Mouse (Mus musculus) CD4-positive, CD25-positive, alpha-beta regulatory T cell, adult 2 months (primary cell): Measurements from ENCODE around the gene Fndc11.
"Not testable (repeated sequence)": the region's sequence is repeated elsewhere in the genome, so short reads cannot be mapped to it uniquely, and the experiment has no call there.

Source experiments
- DNase-seq: peaks from one replicate; pipeline ENCODE4 v3.0.0-alpha.2; 2012; ENCODE audit warnings: low read depth, low spot score

Gene Fndc11

DNA sequence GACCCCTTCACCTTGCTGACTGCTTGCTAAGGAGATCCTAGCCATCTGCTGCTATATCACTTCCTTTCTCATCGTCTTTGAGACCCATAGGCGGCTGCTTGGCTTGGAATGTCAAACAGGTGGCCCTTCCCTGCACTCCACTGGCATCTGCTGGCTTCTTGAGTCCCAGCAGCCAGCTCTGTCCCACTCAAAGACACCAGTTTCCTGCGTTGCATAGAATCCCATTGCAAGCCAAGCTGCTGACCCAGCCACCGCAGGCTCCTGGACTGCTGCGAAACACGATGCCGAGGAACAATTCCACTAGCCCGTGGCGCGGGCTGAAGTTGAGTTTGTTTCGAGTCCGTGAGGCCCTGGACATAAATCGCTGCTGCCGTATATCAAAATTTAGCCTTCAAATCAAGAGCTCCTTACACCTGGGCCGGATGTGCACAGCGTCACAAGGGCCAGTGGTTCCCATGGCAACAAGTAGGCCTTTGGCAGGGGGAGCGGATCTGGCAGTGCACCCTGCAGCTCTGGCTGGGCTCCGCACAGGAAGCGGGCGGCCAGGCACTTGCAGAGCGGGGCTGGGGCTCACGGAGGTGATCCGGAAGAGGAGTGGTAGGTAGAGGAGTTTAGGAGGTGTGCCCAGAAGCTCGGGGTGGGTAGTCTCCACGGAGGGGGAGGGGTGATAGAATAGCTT lies at the start of gene Fndc11:
TSS of gene Fndc11 (plus strand) at position 476 of the 679 bp plus-strand sequence.
- DNase-seq: peak; percentile 96

DNA sequence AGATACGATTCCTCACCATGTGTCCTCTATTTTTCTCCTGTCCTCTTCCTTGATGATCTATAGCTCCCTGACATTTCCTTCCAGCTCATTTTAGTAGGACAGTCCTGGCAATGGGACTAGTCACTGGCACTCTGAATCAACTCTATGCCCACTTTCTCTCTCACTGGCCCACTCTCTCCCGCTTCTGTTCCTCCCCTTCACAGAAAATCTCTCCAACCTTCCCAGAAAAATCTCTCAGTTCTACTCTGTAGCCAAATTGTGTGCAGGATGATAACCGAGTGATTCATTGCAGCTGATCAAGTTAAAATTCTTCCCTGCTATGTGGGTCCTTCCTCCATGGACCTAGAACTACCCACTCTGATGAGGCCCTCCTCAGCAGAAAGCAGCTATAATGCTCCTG lies 45.2 kb upstream of the Fndc11 start:
- no peak for DNase-seq

DNA sequence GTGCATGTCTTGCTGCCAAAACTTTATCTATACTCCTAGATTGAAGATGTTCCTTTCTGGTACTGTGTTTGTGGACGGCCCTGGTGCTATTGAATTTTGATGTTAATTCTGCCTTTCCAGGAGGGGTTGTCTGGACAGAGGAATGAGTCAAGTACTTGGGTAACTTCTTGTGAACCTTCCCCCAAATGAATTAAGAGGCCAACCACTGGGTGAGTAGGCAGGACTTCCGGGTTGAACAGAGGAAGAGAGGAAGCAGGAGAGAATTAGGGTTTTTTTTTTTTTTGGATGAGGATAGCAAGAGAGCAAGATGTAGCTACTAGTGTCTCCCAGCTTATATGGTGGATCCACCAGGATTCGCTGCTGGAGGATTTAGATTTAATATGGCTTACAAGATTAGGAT lies 41.8 kb upstream of the Fndc11 start:
- DNase-seq: no peak

- DNase-seq: no peak
Measured at GRCm38 (mm10) chr2:181178471-181178870, 41.3 kb upstream of the Fndc11 start.

DNA sequence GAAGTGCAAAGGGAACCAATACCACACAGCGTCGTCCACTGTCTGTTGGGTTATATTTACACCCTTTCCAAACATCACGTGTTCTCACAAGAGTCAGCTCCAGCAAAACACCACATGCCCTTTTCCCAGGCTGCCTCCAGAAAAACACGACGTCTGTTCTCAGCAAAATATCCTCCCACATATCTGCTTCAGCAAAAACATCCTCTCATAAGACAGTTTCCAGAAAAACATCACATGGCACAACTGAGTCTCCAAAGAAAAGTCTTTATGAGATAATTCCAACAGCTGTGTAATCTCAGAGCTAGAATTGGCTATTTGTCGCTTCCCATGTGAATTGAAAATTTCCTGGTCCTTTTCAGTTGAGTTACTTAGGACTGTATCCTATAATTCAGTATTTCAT lies 38.9 kb upstream of the Fndc11 start:
- DNase-seq: no peak

DNA sequence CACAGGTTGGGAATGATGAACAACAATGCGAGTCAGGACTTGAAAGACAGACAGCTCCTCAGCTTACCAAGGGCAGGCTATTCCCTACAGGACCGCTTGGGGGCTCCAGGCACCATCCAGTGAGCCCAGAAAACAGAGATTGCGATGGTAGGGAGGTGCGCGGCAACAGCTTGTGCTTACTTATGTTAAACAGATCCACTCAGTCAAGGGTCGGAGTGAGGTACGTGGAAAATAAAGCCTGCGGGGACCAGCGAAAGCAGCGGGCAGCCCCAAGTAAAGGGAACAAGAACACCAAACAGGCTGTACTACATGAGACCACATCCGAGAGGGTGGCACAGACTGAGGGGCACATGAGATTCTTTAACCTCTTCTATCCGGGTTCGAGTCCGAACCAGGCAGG lies 33.2 kb upstream of the Fndc11 start:
- DNase-seq: peak; percentile 93

GRCm38 (mm10) chr2:181187121-181188000 lies 32.5 kb upstream of the Fndc11 start, which contains the start of gene Ppdpf:
Gene Ppdpf, plus strand, starts transcription at chr2:181187247.
- peak; percentile 98 for DNase-seq

- peak; percentile 47 for DNase-seq
Measured at GRCm38 (mm10) chr2:181188681-181189080, 31.1 kb upstream of the Fndc11 start.

DNA sequence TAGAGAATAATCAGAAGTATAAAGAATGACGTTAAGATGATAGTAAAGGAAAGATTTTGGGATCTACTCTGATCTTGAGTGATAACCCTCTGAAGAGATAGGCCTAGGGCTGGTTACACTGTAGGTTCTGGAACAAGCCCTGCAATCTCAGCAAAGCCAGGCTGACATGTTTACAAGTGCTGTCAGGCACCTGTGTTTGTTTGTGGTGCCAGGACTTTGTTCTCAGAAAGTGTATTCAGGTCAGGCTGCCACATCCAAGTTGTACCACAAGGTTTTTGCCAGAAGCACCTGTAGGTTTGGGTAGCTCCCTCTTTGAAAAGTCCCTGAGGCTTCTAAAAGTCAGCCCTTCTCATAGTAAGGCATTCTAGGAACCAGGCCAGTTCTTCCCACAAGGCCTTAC lies 30.5 kb upstream of the Fndc11 start:
- DNase-seq: no peak

- not testable (repeated sequence) for DNase-seq
Measured at GRCm38 (mm10) chr2:181191385-181191784, 28.4 kb upstream of the Fndc11 start.

- no peak for DNase-seq
Measured at GRCm38 (mm10) chr2:181191936-181192335, 27.9 kb upstream of the Fndc11 start.

- DNase-seq: no peak
Measured at GRCm38 (mm10) chr2:181193044-181193443, 26.8 kb upstream of the Fndc11 start.

GRCm38 (mm10) chr2:181196628-181197300 lies 23.0 kb upstream of the Fndc11 start:
- no peak for DNase-seq

DNA sequence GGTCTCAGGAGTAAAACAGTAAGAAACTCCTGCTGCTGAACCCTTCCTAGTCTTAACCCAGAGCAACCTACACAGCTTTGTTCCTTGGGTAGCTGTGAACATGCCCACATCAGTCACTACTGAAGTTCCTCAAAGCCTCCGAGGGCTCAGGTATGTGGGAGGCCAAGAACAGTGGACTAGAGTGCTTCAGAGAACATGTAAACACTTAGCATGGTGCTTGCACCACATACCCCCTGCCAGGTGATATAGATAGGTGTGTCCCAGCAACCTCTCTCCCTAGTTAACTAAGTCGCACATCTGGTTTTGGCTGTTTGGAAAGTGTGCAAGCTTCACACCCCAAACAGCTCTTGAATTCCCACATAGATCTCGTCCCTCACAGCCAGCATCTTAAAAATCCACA lies 18.2 kb upstream of the Fndc11 start:
- no peak for DNase-seq

DNA sequence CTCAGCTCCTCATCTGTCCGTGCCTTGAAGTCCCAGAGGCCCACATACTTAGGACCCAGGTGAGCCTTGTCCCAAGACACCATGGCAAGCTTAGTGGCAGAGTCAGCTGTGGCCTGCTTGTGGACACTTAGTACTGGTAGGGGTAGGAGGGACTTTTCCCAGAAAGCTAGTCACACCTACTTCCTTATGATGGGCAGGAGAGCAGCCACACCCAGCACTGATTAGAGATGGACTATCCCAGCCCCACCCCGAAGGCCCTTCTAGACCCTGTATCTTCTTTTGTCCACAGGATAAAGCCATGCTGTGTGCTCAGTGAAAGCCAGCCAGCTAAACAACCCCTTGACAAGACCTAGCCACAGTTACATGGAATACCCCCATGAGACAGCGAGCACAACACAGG lies 17.4 kb upstream of the Fndc11 start, which contains the start of gene Ptk6:
TSS of gene Ptk6 (minus strand) at position 368 of the 400 bp plus-strand sequence.
- no peak for DNase-seq

DNA sequence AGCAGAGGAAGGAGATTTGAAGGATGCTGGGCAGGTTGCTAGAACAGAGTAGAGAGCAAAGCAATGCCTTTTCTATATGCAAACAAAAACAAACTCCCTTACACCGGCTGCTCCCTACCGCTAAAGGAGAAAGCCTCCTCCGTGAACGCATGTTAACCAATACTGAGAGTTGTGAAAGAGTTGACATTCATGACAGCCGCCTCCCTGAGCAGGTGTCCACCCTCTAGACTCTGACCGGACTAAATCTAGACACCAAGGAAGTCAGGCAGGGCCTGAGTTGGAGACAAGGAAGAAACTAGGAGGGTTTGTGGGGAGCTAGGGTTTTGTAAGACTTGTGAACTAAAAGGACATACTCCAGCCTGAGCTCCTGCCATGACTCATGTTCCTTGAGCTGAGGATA lies 16.9 kb upstream of the Fndc11 start:
- no peak for DNase-seq

DNA sequence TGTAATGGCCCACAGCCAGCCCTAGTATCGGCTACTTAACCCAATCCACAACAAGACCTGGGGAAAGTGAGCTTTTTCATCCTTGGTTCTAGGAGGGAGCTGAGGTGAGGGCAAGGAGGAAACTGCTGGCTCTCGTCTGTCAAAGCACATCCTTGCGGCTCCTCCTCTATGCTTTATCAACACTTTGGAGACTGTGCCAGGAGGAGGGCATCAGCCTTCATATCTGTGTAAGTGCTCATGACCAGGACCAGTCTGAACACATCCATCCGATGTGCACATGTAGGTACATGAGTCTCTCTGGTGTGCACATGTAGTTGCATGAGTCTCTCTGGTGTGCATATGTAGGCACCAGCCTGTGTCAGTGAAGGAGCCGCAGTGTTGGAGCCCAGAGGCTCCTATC lies 14.1 kb upstream of the Fndc11 start:
- DNase-seq: no peak

DNA sequence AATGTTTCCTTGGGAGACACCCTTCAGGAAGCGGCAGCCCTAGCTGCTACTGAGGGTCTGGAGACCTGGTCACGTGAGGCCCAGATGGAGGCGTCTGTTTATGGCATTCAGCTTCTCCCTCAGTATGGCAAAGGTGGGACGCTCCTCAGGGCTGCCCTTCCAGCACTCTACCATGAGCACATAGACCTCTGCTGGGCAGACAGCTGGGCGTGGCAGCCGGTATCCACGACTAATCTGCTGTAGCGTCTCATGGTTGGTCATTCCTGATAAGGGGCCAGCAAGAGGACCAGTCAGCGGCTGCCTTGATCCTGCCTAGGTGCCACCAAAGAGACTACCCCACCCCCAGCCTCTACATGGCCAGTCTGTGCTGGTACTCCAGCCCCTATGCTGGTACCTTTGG lies 13.7 kb upstream of the Fndc11 start:
- DNase-seq: no peak

DNA sequence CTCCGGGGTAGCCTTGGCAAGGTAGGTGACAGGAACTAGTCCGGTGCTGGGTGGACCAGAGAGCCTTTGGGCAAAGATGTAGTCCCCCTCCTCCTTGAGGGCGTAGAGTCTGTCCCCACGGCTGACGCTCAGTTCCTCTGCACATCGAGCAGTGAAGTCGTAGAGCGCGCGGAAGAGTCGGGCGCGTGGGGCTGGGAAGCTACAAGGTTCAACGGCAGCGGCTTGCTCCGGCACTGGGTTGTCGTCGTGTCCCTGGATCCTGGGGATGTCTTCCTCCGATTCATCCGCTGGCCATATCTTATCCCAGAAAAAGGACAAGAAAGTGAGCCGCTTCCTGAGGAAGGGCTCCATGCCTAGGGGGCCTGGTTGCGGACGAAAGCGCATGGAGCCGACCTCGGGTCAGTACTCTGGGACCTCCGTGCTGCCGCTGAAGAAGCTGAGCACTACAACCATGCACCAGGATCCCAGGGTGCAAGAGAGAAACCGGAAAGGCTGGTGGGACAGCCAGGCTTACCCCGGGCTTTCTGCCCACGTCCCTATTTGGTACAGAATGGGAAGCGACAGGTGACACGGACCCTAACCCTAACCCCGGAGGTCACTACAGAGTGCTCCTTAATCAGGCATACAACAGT lies 7.3 kb upstream of the Fndc11 start:
- peak; percentile 49 for DNase-seq

DNA sequence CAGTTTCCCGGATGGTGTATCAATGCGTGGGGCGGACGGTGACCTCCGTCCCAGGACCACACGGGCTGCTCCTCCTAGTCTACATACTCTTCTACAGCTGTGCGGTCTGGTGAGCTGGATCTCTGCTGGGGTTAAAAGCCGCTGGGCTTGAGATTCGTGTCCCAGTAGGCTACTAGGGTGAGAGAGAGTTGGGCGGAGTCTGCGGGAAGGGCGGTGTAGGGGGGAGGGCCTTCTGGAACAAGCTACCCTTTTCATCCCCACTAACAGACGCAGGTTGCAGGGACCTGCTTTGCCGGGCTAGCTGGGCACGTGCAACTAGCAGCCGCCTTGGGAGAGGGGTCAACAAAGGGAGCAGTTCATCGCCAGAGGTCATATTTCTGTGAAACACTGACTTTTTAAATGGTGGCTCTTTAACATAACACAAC lies 6.8 kb upstream of the Fndc11 start, which contains the start of gene Srms:
TSS of gene Srms (minus strand) at position 165 of the 425 bp plus-strand sequence.
- peak; percentile 66 for DNase-seq

GRCm38 (mm10) chr2:181216037-181216436 lies 3.8 kb upstream of the Fndc11 start:
- no peak for DNase-seq
